Mouse (Mus musculus): Measurements from ENCODE around the gene Ldlrap1.

Gene Ldlrap1

DNA sequence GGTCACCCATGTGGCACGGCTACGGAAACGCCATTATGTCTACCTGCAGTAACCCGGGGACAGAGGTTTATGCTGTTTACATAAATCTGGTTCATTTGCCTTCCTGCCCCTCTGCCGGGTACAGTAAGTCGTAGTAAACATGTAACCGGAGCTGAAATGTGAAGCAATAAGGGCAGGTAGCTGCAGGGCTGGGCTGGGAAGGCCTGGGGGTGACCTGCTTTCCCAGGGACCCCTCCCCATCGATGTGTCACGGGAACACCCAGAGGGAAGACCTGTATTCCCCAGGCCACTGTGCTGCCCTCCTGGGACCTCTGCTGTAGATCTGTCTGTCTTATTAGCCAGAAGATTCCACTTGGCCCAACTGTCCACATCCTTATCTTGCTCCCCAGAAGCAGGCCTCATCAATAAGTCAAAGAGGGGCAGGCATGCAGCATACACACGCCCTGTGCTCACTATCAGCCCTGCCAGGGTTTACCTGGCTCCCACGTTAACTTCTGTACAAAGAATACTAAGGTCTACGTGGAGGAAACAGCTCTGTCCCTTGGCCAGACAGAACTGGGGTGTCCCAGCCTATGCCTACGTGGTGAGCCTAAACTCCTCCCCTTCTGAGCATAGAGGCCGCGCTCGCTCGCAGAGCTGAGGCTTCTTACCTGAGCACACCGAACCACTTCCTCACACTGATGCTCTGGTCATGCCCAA lies 16.0 kb downstream of the Ldlrap1 start:
- DNase-seq (ENCODE audit: low read depth, low spot score): peak; percentile 50

DNA sequence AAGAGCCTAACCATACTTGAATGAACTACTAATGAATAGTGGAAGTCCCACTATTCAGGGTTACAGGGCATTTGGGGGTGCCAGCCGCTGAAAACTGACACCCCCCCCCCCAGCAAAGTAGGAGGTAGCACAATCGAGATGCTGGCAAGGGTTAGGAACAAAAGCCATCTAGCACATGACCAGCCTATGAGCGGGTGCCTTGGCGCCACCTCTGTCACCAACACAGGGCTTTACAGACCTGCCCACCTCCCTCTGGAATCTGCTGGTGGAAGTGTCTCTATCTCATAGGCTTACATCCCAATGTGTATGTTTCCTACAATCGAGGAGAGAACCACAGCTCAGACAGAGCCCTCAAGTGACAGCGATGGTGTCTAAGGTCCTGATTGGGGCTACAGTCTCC lies 17.0 kb downstream of the Ldlrap1 start:
- DNase-seq (ENCODE audit: low read depth, low spot score): no peak

DNA sequence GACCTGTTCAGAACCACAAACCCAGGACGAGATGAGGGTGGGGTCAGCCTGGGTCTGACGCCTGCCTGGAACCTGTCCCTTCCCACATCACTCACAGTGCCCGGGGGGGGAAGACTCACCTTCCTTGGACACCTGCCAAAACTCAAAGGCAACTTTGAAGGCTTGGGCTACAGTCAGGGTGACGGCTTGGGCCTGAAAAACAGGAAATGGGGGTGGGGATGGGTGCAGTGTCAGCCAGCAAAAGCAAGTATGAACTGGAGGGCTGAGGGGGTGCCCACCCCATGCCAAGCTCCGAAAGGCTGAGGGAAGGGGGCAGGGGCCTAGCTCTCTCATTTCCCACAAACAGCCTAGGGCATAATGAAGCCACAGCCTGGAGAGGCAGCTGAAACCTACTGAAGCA lies 17.6 kb downstream of the Ldlrap1 start:
- no peak for DNase-seq (ENCODE audit: low read depth, low spot score)

DNA sequence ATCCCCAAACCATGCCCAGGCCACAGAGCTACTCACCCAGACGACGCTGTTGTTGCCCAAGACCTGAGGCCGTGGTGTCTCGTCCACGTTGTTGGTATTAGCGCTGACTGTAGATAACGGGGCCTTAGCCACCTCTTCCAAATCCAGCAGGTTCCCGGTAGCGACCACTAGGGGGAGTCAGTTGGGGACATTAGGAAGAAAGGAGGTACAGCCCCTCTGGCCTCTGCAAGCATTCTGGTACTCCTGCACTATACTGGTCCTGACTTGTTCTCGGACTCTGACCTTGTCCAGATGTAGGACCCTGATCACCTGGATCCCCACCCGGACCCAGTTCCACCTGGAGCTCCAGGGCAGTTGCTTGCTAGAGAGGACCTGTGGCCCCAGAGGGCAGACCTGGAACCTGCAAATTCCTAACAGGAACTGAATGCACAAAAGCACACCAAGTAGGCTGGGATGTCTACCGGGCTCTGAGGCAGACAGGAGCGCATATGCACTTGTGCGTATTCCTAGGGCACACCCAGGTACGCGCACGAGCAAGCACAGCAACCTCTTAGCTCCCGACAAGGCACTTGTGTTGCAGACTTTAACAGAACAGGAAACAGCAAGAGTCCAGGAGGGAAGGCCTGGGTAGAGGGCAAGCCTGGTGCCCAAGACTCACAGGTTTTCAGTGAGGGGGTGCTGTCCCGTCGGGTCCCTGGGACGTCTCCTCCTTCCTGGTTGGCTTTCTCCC lies 18.4 kb downstream of the Ldlrap1 start:
- peak; percentile 80 for DNase-seq (ENCODE audit: low read depth, low spot score)

DNA sequence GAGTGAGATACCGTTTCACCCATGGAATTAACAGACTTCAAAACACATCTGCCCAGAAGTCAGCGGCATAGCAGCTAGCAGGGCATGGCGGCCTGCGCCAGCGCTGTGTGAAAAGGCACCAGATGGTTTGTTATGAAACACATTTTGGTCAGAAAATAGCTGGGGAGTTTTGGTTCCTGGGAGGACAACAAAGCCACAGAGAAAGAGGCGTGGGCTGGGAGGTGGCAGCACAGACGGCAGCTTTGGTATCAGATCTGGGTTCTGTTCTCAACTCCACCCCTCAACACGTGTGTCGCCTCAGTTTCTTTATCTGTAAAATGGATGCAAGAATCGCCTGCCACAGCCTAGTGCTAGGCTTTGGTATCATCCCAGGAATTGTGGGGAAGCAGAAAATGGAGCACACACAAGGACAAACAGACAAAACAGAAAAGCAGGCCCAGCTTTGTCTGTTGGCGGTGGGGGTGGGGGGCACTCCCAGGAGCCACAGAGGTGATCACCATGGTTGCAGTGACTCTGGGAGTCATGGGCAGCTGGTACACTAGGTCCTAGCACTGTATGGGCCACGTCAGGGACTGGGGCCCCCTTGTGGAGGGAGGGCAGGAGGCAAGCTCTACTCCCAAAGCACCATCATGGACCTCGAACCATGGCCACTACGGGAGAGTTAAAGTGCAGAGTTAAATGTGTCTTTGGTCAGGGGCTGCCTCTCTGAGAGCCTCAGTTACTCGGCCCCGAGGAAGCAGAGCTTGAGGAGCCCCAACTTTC lies 21.7 kb downstream of the Ldlrap1 start:
- no peak for DNase-seq (ENCODE audit: low read depth, low spot score)

DNA sequence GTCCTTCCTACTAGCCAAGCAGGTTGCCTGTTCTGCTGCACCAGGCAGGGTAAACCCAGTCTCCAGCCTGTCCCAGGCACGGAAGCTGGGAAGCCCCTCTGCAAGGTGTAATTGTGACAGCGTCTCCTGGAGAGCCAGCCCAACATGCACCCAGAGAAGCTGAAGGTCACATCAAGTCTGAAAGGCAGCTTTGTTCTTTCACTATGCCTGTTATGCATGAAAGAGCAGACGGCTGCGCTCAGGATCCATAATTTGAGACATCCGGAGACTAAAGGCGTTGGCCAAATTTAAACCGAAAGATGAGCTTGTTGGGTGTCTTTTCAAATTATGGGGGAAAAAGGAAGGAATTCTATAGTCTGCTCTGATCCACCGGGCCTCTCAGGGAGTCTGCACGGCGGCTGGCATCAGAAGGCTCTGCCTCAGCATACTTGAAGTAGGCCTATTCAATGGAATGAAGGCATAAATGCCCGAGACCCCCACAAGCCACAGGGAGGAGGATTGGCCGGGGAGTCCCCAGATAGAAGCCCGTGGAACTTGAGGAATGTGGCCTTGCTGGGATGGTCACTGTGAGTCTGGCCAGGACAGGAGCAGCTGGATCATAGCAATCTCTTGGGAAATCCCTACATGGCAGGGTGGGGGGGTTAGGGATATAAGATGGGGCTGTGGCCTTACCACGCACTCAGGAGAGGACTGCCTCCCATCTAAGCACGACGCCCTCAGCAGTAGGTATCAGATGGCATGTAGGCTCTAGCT lies 23.8 kb downstream of the Ldlrap1 start:
- no peak for DNase-seq (ENCODE audit: low read depth, low spot score)

DNA sequence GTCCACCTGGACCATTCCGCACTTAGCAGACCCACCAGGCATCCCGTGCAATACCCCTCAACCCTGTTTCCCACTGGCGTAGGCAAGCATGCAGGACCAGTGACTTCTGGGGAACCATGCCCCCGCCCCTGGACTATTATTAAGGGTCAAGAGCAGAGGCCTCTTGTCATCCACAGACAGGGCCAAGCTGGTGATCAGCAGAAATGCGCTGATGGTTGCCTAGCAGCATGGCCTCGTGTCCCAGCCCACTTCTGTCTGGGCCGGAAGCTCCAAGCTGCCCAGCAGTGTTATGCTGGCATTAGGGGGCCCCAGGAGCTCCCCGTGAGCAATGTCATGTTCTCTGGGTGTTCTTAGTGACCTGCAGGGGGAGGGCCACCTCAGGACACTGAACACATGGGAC lies 25.9 kb downstream of the Ldlrap1 start:
- no peak for DNase-seq (ENCODE audit: low read depth, low spot score)

DNA sequence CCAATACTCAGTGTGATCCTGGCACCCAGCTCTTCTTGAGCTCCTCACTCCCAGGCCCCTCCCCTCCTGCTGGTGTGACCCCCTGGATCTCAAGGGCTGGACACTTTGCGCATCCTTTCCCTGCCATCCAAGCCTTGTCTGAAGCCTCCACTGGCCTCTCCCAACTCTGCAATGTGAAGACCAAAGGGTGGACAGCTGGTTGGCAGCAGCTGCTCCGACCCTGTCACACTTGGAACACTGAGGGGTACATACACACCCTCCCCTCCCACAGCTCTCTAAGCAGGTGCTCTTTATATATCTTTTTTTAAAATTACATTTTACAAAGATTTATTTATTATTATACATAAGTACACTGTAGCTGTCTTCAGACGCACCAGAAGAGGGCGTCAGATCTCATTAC lies 27.6 kb downstream of the Ldlrap1 start:
- no peak for DNase-seq (ENCODE audit: low read depth, low spot score)

DNA sequence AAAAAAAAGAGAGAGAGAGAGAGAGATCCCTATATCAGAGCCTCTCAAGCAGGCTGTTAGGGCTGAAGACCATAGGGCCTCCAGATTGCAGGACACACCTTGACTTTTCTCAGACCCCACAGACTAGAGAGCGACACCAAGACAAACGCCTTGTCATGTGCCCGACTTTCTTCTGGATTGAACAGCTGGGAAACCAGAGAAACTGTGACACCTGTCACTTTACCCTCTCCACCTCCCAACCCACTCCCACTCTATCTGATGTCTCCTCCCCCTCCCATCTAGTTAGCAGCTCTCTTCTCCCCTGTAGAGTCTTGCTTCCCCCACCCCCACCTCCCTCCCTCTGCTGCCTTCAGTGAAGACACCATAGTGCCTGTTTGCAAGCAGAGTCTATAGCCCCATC lies 28.3 kb downstream of the Ldlrap1 start:
- no peak for DNase-seq (ENCODE audit: low read depth, low spot score)

DNA sequence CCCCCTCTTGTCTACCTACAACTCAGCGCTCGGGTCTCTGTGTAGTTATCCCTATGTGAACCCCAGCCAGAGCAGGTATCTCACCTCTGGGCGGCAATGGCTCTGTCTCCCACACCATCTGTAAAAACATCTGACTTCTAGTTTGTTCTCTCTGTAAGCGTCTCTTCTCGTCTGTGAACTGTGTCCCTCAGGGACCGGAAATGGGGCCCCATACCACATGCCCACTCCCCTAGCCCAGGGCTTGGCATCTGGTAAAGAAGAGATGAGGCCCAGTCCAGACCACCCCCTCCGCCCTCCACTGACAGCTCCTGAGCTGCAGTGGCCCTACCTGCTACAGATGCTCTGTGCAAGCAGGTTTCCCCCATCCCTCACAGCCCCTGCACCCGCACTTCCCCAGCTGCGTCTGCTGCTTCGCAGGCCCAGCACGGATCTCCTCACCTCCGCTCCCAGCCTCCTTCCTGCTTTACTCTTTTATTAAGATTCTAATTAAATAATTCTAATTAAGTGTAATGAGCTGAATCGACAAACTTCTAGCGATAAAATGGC lies 30.4 kb downstream of the Ldlrap1 start:
- no peak for DNase-seq (ENCODE audit: low read depth, low spot score)

DNA sequence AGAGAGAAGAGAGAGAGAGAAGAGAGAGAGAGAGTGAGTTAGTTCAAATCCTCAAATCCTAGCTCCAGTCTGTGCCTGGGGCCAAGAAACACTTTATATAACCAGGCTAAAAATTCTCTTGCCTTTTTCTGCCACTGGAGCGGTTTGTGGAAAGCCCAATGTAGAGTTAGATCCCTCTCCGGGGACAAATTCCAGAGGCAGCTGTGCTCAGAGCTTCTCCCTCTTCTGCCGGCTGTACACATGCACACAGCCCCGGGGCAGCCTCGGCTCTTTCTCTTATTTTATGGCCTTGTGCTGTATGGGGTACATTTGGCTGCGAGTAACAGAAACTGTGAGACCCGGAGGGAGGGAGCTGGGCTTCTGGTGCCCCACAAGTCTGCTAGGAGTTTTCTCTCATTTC lies 31.7 kb downstream of the Ldlrap1 start:
- DNase-seq (ENCODE audit: low read depth, low spot score): no peak

DNA sequence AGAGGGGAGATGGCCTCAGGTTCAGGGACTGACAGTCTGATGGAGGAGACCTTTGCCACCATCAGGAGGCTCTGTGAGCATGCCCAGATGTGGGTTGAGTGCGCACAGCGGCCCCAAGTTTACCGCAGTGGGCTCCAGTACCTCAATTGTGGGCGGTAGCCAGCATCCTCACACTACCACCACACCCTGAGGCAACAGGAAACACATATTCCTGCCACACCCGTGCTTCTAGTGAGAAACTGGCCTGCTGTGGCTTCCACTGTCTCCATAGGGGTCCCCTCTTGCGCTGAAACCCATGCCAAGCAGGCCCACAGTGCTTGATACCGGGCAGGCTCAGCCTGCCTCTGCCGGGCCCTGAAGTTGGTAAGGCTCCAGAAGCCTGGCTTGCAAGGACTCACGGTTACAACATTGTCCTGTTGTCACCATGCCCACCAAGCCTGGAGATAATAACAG lies 33.2 kb downstream of the Ldlrap1 start:
- peak; percentile 25 for DNase-seq (ENCODE audit: low read depth, low spot score)

DNA sequence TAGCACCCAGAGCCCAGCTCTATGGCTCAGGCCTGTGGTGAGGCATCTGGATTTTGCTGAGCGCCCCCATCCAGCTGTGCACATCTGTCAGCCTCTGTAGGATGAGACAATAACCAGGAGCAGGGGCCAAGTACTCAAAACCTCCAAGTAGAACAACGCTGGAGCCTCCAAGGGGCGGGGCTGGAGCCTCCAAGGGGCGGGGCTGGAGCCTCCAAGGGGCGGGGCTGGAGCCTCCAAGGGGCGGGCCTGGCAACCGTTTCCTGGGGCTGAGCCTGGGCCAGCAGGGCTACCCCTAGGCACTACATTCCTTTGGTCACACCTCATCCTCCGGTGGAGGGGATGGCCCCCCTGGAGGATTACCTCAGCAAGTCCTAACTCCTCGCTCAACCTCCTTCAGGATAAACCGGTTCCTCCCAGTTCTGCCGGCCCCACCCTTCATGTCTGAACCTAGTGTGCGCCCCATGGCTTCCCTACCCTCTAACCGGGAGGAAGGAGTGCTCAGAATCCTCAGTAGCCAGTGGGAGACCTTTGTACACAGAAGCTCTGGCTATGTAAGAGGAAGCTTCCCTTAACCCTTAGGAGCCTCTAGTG lies 33.7 kb downstream of the Ldlrap1 start:
- peak; percentile 44 for DNase-seq (ENCODE audit: low read depth, low spot score)

DNA sequence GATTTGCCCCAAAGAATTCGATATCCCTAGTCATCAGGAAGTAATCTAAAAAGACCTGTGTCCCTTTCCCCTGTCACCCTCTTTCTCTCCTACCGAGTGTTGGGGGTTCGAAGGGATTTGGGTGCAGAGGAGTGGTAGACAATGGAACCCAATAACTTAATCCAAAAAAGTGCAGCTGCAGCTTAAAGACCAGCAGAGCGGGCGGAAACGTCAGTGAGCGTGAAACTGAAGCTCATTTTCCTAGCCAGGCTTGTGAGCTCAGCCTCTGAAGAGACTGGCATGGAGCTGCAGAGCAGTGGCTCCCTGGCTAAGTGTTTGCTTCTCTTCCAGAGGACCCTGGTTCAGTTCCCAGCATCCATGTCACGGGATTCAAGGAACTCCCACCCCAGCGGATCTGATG lies 34.5 kb downstream of the Ldlrap1 start:
- DNase-seq (ENCODE audit: low read depth, low spot score): no peak

DNA sequence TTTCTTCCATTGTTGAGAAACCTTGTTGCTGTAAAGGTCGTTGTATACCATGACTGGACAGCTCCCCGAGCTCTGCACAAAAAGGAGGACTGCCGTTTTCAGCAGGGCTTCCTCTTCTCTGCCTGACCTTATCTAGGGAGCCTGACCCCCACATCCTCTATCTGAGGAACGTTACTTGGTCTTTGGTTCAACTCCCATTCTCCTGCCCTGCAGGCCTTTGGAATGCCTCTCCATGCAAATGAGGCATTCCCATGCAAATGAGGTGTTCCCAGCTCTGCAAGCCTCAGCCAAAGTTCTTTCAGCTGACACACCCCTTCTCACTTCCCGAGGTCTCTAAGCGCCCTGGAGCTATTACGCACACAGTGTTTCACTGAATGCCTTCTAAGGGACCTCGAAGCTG lies 37.7 kb downstream of the Ldlrap1 start:
- no peak for DNase-seq (ENCODE audit: low read depth, low spot score)

DNA sequence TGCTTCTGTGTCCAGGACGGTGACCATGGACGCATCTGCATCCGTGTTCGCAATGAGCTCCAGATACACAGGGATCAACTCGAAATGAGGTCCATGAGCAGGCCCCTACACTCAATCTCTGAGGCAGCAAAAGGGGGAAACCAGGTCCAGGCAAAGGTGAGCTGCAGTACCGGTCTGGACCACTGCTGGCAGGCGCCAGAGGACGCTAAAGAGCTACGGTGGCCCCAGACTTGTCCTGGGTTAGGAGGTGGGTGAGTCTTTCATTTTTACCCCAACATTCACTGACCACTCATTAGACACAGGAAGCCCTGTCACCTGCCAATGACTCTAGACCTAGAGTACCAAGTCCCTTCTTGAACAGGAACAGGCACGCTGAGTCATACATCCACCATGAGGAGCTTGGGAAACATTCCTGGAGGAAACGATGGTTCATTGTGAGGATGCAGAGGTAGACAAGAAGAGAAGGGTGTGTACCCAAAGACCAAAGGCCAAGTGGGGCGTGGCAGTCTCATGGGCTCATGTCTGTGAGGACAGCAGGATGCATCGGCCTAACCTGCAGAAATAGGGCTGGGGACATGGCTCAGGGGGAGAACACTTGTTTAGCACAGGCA lies 42.0 kb downstream of the Ldlrap1 start:
- DNase-seq (ENCODE audit: low read depth, low spot score): no peak

DNA sequence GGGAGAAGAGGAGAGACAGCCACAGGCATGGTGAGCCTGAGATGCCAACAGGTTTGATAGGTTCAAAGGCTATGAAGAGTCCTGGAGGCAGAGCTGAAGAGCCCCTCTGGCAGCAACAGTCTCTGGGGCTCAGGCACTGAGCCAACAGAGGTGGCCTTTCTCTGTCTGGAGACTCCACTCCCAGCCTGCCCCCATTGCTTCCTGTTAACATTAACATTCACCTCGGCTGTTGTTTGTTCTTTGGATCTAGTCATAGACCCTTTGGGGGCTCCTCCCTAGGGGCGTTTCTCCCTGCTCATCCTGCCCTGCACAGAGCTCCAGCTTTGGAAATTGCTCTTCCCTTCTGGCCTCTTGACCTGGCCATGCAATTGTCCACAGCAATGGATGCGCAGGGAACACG lies 42.9 kb downstream of the Ldlrap1 start:
- DNase-seq (ENCODE audit: low read depth, low spot score): no peak

DNA sequence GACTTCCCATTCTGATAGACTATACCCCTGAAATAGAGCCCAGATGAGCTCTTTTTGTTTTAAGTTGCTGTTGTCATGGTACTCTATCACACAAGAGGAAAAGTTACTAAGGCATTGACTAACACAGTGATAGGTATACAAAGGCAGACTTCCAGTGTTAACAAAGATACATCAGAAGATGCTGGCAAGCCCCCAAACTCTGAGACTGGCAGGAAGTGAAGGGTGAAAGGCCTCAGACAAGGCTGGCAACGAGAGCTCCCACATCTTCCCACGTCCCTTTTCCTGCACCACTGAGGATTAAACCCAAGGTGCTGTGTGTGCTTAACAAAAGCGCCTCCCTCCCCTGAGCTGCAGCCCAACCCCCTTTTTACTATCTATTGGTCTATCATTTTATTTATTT lies 44.6 kb downstream of the Ldlrap1 start:
- no peak for DNase-seq (ENCODE audit: low read depth, low spot score)

DNA sequence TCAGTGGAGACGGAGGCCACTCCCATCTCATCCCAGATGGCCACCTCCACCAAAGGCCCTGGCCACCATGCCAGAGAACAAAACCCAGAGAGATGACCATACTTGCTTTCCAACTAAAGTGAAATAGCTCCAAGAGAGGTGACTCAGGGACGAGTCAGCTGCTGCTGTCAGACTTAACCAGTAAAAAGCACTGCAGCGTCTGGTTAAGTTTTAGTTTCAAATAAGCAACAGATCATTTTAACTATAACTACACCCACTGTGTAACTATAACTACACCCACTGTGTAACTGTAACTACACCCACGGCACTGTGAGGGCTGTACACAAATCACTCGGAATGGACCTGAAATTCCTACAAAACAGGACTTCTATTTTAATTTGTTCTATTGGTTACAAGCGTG lies 46.7 kb downstream of the Ldlrap1 start:
- DNase-seq (ENCODE audit: low read depth, low spot score): no peak

DNA sequence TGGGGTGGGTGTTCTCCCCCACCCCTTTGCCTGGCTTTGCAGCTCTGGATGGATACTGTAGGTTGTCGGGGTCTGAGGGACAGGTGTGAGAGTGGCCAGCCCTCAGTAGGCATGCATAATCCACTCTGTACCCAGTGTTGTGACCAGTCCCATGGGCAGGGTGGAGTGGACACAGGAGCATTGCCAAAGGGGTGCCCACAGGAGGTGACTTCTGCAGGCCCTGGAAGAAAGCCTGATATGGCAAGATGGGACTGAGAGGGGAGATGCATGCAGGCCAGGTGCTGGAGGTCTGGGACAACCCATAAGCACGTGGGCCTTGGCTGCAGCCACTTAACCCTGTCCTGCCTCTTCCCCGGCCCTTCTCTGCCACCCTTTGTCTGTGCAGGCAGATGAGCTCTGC lies 47.5 kb downstream of the Ldlrap1 start:
- DNase-seq (ENCODE audit: low read depth, low spot score): no peak

DNA sequence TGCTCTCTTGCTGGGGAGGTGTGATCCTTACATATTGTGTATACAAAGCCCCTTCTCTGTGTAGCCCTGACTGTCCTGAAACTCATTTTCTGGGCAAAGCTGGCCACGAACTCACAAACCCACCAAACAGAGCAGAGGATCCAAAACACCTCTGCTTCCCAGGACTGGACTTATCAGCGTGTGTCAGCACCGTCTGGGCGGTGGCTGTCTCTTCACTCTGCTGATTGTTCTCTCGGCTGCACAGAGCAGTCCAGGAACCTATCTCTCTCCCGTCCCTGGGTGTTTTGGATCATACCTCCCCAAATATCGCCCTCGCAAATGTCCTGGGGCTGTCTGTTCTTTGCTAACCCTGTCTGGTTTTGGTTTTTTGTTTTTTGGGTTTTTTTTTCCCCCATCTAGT lies 48.3 kb downstream of the Ldlrap1 start:
- DNase-seq (ENCODE audit: low read depth, low spot score): peak; percentile 42

Data from c-Kit-negative CD71-positive TER-119-positive erythroid progenitor cells, embryonic 14.5 days (primary cell).